Mouse (Mus musculus) right cerebral cortex, postnatal 4 days (tissue): ENCODE measurements around the gene Ubc.

Source experiments
- DNase-seq: peaks from one replicate; pipeline ENCODE4 v3.0.0-alpha.2; 2022

The Ubc gene

GRCm38 (mm10) chr5:125381954-125382672, 7.9 kb downstream of the Ubc start:
- DNase-seq, result no peak

GRCm38 (mm10) chr5:125378919-125379318, 11.1 kb downstream of the Ubc start:
- no peak for DNase-seq

DNA sequence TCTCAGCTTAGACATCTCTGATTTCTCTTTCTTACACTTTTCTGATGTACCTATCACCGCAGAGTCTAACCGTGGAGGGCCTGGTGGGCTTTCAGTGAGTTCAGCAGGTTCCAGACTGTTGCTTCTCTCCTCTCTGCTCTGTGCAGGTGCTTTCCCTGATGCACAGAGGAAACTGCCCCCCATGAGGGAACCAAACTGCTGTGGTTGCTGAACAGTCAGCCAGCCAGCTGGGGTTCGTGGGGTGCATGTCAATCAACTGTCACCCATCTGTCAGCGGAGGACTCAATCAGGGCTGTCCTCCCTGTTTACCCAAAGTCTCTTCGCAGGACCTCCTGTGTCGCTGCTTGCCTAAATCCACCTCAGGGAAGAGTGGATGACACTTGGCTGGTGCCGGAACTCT, 12.8 kb downstream of the Ubc start:
- DNase-seq, result no peak

DNA sequence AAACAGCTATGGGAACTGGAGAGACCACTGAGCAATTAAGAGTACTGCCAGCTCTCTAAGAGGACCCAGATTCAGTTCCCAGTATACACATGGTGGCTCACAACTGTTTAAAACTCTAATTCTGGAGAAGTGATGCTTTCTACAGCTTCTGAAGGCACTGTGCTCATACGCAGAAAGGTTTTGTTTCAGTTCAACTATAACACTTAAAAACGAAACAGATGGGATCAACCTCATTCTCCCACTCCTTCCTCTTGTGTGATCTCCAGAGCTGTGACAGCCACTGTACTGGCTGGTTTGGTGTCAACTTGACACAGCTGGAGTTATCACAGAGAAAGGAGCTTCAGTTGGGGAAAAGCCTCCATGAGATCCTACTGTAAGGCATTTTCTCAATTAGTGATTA, 14.1 kb downstream of the Ubc start:
- DNase-seq, result no peak

DNA sequence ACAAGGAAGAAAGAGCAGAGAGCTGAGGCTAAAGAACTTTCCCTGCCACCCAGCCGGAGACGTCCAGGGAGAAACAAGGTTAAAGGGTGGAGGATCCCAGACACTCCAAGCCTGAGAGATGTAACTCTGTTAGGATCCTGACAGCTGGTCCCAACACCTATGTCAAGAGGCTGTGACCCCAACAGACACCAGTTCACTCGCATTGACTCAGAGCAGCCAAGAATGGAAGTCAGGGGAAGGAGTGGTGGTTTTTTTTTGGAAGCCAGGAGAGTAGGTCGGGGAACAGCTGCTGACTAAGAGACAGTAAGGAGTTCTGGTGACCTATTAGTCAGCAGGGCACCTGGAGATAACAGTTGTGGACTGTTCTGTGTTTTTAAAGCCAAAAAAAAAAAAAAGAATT, 18.0 kb downstream of the Ubc start:
- no peak for DNase-seq

GRCm38 (mm10) chr5:125370950-125371693, 18.9 kb downstream of the Ubc start:
- DNase-seq, result no peak

GRCm38 (mm10) chr5:125368568-125368967, 21.4 kb downstream of the Ubc start:
- DNase-seq, result peak; percentile 40

GRCm38 (mm10) chr5:125368156-125368555, 21.8 kb downstream of the Ubc start:
- DNase-seq, result no peak

DNA sequence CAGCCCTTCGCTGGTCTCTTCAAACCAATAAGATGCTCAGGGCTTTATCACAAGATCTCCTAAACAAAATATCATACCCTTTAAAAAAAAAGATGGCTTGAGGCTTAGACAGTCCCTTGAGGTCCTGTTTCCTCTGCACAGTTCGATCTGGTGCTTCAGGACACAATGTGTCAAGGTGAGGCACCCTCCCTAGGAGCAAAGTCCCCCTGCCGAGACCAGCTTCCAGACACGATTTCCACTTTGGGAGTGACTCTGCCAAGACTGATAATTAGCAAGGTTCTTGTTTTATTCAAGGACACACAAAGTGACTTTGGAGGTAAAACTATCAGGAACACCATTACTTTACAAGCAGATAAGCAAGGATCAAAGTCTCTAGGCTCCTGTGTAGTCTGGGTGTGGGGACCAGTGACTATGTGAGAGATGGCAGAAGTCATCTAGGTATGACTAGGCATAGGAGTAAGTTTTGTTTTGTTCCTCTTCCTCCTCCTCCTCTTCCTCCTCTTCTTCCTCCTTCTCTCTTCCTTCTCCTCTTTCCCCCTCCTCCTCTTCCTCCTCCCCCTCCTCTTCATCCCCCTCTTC, 25.1 kb downstream of the Ubc start:
- no peak for DNase-seq

DNA sequence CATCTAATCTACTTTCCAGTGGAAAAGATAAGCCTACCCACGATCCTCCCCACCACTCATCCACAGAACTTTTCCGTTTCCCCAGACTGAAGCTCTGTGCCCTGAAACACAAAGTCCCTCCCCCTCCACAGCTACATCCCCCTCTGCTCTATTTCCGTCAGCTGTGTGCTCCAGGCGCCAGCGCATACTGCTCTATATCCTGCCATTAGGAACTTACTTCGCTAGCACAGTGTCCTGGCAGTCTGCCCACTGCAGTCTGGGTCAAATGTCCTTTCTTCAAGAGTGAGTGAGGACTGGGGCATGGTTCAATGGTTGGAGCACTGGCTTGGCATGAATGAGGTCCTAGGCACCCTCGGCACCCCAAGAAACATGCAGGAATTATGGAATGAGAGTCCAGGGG, 26.1 kb downstream of the Ubc start:
- no peak for DNase-seq

- no peak for DNase-seq
Observed at GRCm38 (mm10) chr5:125360981-125361510, 29.0 kb downstream of the Ubc start.

- peak; percentile 22 for DNase-seq
Observed at GRCm38 (mm10) chr5:125360566-125360965, 29.4 kb downstream of the Ubc start.

DNA sequence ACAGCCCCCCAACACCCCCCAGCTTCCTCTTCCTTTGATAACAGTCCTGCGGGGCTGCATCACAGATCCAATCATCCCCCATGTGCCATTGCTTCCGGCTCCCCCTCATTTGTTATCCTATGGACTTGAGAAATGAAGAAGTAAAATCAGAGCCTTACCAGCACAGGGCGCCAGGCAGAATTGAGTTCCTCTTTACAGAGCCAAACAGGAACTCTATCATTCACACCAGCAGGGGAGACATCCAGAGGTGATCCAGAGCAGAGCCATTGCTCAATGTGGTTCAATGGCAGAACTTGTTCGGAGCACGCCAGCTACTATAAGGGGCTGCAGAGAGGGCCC, 31.8 kb downstream of the Ubc start:
- no peak for DNase-seq

DNA sequence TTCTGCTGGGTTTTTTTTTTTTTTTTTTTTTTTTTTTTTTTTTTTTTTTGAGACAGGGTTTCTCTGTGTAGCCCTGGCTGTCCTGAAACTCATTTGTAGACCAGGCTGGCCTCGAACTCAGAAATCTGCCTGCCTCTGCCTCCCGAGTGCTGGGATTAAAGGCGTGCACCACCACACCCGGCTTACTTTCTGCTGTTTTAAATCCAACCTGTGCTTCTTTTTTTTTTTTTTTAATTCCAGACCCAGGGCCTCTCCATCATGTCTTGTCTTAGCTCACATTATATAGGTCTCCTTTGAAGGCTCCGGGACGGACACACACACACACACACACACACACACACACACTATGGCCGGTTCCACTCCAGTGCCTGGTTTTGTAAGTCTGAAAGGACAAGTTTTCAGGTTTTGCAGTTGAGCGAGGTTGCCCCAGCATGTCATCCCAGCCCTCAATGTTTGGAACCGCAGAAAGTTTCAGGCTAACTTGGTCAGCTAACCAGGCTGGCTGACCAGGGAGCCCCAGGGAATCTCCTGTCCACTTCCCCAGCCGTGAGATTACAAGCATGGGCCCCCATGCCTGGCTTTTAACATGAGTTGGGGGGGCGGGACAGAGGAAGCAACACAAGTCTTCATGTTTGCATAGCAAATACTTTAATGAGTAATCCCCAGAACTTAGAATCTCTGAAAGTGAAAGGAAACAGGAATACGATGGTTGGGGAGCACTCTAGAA, 32.3 kb downstream of the Ubc start:
- no peak for DNase-seq

DNA sequence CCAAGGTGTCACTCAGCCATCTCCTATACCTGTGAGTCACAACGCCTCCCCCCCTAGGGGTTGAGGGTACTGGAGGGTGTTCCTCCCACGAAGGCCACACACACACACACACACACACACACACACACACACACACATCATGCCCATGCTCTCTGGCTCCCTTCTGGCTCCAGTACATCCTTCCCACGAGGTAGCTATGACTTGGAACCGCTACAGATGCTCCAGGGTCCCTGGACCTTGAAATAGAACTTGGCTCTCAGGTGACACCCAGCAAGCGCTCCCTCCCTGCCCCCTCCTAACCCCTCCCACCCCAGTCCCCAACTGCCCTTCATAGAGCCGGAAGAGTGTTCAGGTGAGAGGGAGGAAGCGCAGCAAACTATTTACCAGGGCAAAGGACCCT, 34.4 kb downstream of the Ubc start:
- no peak for DNase-seq

DNA sequence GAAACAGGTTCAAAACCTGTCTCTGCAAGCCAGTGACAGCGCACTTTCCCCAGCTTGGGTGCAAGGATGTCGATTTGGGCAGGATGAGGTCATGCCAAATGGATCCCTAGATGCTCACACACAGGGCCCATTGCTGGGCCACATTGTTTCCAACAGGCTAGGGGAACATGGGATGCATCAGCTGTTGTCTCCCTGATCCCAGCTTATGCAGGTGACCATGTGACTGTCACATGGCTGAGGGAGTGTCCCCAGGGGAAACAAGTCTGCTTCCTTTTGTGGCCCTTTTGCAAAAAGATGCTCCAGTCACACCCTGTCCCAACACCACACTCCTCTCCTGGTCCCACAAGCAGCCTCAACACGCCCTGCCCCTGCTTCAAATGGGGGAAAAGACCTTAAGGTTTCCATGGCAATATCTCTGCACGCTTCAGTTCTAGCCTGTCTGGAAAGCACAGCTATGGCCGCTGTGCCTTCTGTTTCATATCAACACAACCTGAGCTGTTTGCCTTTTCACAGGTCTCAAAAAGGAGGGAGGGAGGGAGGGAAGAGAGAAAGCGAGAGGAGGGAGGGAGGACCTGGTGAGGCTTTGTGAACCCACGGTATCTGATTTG, 35.0 kb downstream of the Ubc start:
- DNase-seq, result no peak

- DNase-seq, result no peak
Observed at GRCm38 (mm10) chr5:125352781-125353294, 37.2 kb downstream of the Ubc start.

DNA sequence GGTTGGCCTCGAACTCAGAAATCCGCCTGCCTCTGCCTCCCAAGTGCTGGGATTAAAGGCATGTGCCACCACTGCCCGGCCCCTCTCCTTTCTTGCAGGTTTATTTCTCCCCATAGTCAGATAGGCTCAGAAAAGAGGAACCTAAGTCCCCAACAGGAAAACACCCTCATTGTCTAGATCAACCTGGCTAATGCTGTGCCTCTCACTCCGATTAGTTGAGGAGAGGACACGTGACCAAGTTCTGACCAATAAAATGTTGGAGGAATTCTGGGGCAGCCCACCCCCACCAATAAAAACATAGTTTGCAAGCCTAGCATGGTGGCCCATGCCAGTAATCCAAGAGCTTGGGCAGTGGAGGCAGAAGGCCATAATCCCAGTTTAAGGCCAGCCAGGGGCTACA, 38.1 kb downstream of the Ubc start:
- no peak for DNase-seq

GRCm38 (mm10) chr5:125351057-125351456, 38.9 kb downstream of the Ubc start:
- no peak for DNase-seq

DNA sequence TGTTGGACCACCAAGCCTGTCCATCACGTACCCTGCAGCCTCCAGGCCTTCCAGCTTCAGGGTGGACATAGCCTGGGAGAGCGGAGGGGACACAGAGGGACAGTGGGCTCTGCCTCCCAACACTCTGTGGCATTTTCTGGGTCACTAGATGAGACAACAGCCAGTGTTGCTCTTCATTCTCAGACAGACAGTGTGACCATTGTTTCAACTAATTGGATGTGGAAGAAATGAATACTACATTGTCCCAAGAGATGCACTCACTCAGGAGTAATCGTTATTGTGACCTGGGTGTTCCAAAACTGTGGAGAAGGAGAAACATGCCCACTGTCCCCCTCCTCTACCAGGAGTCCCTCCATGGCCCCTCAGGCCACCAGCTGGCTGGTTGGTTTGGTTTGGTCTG, 40.6 kb downstream of the Ubc start:
- no peak for DNase-seq

- DNase-seq, result peak; percentile 52
Observed at GRCm38 (mm10) chr5:125348487-125348886, 41.5 kb downstream of the Ubc start.

GRCm38 (mm10) chr5:125348067-125348466, 41.9 kb downstream of the Ubc start:
- DNase-seq, result no peak

DNA sequence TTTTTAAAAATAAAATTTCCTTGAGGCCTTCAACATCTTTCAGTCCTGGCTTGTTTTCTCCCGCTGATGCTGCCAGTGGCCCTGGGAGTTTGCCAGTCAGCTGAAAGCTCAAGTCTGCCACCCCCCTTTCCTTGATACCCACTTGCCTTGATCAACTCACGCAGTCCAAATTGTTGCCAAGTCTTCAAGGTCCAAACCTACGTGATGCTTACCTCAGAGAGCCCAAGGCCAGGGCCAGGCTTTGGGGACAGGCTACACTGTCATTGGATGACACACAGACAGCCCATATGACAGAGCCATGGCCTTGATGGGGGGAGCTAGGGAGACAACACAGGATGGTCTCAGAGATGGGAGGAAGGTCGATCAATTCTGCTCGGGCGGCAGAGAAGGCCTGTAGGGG, 45.7 kb downstream of the Ubc start:
- no peak for DNase-seq
